In genomic region chr11:87852690-87853596, GRCm38 (mm10) we compare ENCODE assay signal across 7 mouse cellular contexts. TPM values are rescaled to one million over a fixed set of nuclear protein-coding genes. Genes with fewer than 3 reads are reported as not detected.
DNase-seq lines count a peak whose midpoint lies in the region; ATAC-seq lines count a peak whose summit lies in the region.

Mks1 (plus strand) TSS chr11:87853215.

- H3K4me1 ChIP-seq in intestine, embryonic 15.5 days (replicated peaks), result peaks cover 3% of the 10 kb centered on the region
- H3K4me1 ChIP-seq in midbrain, embryonic 10.5 days, result peaks cover 15% of the 10 kb centered on the region

- ATAC-seq in intestine, embryonic 15.5 days, result peak; percentile 97

- peak within 1 kb of the TSS; percentile 66; the same call in 1 of the 2 replicates for H3K27ac ChIP-seq in intestine, embryonic 15.5 days
- peak within 1 kb of the TSS; percentile 89 for H3K27ac ChIP-seq in midbrain, embryonic 10.5 days (replicated peaks)

- DNase-seq in adrenal gland, adult 18-20 months (ENCODE audit: low spot score in 2 of 2), result peak; percentile 84
- DNase-seq in embryo, embryonic 11 days, result peak; percentile 100
- peak; percentile 81 to 86 for DNase-seq in gastrocnemius, postnatal 36 days
- peak; percentile 94 to 95 for DNase-seq in left cerebral cortex, postnatal 25 days (ENCODE audit: low spot score in 2 of 2)
- peak; percentile 96 for DNase-seq in midbrain, embryonic 10.5 days (ENCODE audit: low spot score)
- DNase-seq in right cerebral cortex, postnatal 4 days, result peak; percentile 93

- peak within 1 kb of the TSS; percentile 85 for H3K4me2 ChIP-seq in intestine, embryonic 15.5 days (replicated peaks)

- no peaks in the 10 kb centered on the region for H3K9me3 ChIP-seq in intestine, embryonic 15.5 days
- H3K9me3 ChIP-seq in midbrain, embryonic 10.5 days (replicated peaks), result no peaks in the 10 kb centered on the region

- peak within 1 kb of the TSS; percentile 64 for H3K4me3 ChIP-seq in intestine, embryonic 15.5 days (replicated peaks)
- H3K4me3 ChIP-seq in midbrain, embryonic 10.5 days, result peak within 1 kb of the TSS; percentile 76

- H3K9ac ChIP-seq in intestine, embryonic 15.5 days, result peak within 1 kb of the TSS; percentile 51

- intact Hi-C loops in gastrocnemius, postnatal 36 days (cut with DNase I), result no loop called here
- intact Hi-C loops in left cerebral cortex, postnatal 25 days (cut with DNase I), result no loop called here

- H3K36me3 ChIP-seq in intestine, embryonic 15.5 days, result 0 out of 2 replicates have a peak, but pooled peaks cover 2% of the 10 kb centered on the region
- peaks cover 24% of the 10 kb centered on the region for H3K36me3 ChIP-seq in midbrain, embryonic 10.5 days

- no peaks in the 10 kb centered on the region for H3K27me3 ChIP-seq in intestine, embryonic 15.5 days (replicated peaks)
- H3K27me3 ChIP-seq in midbrain, embryonic 10.5 days (ENCODE audit: low read depth, poor library complexity, severe bottlenecking), result no peaks in the 10 kb centered on the region

- 4% methylated on average over 40 of the region's 40 CpGs for WGBS in intestine, embryonic 15.5 days
- 4% methylated on average over 40 of the region's 40 CpGs for WGBS in midbrain, embryonic 10.5 days

RNA-seq across cellular contexts. Expression of gene Mks1, which starts in this region (rescaled TPM):
- total RNA-seq in adrenal gland, adult 18-20 months (2021), result 1 to 10 TPM; 5.9 to 8.9 TPM
- total RNA-seq in gastrocnemius, postnatal 36 days (2021), result 1 to 10 TPM; 1.3 to 1.8 TPM
- 10.2 and 10.5 TPM in 2 replicates for polyA plus RNA-seq in intestine, embryonic 15.5 days (2015; fragmentation: Nextera tagmentation; extraction: Ambion mirVana)
- 1 to 10 TPM; 4.2 to 4.4 TPM for total RNA-seq in left cerebral cortex, postnatal 25 days (2021)
- polyA plus RNA-seq in midbrain, embryonic 10.5 days (2016; fragmentation: Nextera tagmentation; extraction: Ambion mirVana), result 18.1 and 18.8 TPM in 2 replicates

Comparison
In these comparisons a context has a peak if more than half of its experiments do, and no peak if none do; other contexts are left out.
1. Peak in every context shown above with its lines: DNase-seq, ATAC-seq, H3K4me3 ChIP-seq and H3K27ac ChIP-seq.